Mouse (Mus musculus) MN1 (cell line): ENCODE measurements around the gene Snx18.
A peak's percentile ranks its signal among the peaks of the same experiment; 100 is the strongest.

Experiments used
- DNase-seq: peaks from one replicate; pipeline ENCODE4 v3.0.0-alpha.2; 2016; ENCODE audit warnings: low spot score

Snx18 gene

DNA sequence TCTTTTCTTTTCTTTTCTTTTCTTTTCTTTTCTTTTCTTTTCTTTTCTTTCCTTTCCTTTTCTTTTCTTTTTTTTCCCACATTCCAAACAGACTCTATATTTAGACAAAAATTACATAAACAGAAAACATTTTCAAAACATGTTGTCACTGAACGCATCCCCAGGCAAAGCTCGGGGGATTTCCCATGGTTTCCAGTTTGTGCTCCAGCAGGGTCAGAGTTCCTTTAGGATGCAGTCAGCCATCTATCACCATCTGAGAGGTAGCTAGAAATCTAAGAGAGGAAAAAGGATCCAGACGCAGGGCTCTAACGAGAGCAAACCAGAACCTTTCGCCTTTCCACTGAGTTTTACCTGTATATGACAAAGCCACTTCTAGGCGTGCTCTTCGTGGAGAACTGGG, 52.0 kb downstream of the Snx18 start:
- DNase-seq, result no peak

DNA sequence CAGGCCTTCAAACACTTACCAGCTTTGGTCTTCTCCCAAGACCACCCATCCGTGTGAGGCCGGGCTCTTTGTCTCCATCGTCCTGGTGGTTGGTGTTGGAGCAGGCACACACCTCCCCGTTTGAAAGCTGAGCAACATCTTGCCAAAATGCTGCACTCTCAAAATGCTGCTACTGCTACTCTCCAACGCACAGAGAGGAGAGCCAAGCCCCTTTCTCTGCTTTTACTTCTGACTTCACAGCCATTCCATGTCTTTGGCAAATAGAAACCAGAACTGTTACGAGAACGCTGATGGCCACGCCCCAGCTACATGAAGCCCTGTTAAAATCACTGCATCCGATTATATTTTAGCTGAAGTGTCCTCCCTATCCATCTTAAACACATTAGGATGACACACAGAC, 58.7 kb downstream of the Snx18 start:
- peak; percentile 27 for DNase-seq

DNA sequence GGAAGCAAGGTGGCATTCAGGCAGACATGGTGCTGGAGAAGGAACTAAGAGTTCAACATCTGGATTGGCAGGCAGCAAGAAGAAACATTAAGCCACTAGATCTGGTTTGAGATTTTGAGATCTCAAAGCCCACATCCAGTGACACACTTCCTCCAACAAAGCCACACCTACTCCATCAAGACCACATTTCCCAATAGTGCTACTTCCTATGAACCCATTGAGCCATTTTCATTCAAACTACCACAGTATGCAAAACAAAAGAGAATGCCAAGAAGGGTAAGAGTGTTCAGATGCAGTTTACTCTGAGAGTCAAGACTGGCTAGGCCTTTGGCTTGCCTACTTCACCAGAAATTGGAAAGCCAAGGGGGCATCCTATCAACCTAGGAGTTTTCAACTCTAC, 61.8 kb downstream of the Snx18 start:
- DNase-seq, result no peak

DNA sequence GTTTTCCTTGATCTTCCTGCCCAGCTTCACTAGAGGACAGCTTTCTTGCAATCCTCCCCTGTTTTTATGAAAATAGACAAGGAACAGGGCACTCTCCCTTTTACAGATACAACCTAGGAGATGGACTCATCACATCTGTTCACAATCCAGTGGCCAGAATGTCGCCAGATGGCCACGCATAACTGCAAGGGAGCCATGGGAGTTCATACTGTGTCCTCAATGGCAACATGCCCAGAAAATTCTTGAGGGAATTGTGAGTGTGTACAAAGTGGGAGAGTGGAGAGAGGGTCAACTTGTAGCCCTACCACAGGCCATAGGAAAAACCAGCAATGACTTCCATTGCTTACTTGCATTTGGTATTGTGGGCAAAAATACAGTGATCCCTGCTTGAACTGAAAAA, 63.1 kb downstream of the Snx18 start:
- DNase-seq, result peak; percentile 79

DNA sequence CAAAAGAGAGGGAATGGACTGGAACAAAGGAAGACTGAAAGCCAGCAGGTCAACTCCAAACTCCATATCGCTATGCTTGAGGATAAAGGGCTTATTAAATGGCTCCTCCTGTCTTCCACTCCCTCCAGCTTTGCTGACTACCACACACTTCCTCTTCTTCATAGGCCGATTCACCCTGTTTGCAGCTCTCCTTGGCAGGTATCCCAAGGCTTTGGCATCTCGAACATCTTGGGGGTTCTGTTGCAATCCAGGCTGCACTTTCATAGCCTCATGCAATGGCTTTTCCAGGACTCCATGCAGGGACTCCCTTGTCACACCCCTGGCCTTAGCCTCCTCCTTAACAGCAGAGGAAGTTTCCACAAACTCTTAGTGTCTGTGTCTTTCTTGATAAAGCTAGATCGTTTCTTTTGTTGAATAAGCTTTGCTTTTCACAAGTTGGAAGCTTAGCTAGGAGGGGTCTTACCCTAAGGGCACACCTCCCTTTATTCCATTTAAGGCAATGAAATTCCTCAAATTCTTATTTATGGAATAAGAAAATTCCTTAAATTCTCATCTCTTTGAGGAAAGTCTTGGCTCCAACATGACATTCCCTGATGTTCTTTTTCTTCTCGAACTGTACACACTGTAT, 64.6 kb downstream of the Snx18 start:
- no peak for DNase-seq

DNA sequence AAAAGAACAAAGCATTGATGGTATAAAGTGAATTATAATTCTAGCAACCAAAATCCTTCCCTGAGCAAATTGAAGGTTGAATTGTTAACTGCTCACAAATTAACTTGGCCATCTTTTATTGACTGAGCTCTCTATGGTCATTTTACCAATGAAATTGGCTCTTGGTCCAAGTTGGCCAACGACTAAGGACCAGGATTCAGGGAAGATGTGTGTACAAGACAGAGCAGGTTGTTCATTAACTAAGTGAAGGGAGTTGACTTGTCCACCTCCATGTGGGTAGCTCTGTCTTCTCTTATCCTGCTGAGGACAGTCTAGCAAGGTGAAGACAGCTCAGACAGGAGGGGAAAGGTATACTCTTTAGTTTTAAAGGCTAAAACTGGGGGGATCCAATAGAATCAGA, 66.0 kb downstream of the Snx18 start:
- DNase-seq, result no peak

DNA sequence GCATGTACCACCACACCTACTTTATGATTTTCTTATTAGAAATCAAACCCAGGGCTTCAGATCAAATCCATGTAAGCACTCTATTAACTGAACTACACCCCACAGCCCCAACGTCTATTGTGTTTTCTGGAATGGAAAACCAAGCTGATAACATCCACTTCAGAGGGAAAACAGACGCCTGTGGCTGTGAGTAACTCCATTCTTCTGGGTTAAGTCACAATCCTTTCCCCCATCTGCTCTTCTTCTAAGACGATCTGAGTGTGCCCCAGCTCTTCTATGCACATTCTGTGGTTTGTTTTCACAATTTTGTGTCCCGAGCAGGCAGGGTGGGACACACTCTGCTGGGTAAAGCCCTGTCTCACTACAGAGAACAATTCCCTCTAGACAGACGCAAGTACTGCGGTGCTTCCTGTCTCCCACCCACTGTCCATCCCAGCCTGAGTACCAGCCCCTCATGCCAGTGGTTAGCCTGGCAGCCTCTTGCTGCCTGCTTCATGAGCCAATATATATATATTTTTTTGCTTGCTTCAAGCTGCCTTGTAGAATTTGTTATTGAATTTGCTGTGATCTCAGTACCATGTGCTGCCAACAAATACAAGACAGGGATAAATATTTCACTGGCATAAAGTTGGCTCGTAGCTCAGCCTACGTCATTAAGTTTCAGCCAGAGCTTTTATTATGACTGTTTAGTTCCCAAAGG, 67.3 kb downstream of the Snx18 start:
- peak; percentile 68 for DNase-seq

DNA sequence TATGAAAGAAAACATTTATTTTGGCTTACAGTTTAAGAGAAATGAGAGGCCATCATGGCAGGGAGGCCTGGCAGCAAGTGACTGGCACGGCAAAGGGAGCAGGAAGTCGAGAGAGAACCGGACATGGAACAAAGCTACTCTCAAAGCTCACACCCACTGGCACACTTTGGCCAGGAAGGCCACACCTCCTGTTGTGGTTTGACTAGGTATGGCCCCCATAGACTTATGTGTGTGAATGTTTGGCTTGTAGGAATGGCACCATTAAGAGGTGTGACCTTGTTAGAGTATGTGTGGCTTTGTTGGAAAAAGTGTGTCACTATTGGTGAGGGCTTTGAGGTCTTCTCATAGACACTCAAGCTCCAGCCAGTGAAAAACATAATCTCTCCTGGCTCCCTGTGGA, 69.3 kb downstream of the Snx18 start:
- no peak for DNase-seq

DNA sequence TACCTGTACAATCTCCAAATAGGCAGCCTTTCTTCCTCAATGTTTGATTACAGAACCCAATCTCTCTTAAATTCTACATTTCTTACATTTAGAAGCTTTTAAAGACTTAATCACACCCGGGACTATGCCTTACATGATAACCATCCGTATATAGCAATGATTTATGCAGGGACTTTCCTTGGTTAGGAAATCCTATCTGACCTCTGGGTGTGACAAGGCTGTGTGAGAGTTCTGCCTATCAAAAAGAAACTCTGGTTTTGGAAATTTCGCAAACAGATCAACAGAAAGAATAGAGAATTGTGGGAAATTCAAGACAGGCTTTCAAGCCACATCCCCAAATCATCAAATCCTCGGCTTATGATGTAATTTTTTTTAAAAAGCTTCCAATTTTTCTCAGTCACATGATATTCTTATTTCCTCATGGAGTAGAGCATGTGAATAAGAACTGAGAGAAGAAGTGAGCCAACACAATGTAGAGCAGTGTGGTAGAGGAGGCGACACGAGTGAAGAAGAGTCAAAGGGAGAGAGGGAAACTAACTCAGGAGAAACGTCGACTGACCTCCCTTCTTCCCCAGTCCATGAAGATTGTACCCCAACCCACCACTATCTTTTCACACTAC, 70.4 kb downstream of the Snx18 start:
- no peak for DNase-seq

DNA sequence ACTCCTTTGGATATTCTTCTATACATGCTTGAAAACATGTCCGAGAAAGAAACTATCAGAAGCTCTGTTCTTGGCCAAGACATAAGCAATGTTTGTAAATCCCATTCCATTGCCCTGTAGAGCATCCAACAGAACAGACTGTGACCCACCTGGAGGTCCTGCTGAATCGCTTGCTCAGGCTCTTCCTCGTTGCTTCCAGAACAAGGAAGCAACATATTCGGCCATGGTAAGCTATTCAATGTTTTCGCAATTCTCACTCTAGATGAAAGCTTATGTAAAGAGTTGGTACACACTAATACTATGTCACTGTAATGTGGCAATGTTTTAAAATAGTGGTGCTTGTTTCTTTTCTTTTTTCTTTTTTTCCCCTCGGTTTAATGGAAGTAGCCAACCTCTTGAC, 76.0 kb downstream of the Snx18 start:
- DNase-seq, result no peak
